Mouse (Mus musculus) ZHBTc4 (cell line): ENCODE data around the gene Vti1a.

Source experiments
- DNase-seq: peaks from one replicate; pipeline ENCODE4 v3.0.0-alpha.2; 2011; ENCODE audit warnings: low read depth, low spot score

Vti1a gene

GRCm38 (mm10) chr19:55520236-55520635 is 204.1 kb downstream of the Vti1a start:
- no peak for DNase-seq

GRCm38 (mm10) chr19:55523340-55523739 is 207.2 kb downstream of the Vti1a start:
- no peak for DNase-seq

- no peak for DNase-seq
Observed at GRCm38 (mm10) chr19:55524385-55524784, 208.3 kb downstream of the Vti1a start.

DNA sequence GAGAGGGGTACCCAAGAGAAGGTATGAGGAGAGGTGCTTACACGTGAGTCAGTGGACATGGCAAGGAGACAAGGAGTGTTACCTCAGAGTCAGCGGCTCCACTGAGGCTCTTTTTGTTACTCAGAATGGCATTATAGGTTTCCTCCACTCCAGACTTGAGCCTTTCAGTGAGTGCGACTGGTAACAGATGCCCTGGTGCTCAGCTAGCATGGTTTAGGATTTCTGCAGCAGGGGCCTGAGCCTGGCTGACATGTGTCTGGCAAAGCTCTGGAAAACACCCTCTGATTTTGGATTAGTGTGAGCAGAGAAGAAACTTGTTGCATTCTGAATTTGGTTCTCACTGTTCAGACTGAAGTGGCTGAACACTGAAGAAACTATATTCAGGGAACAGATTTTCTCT is 209.0 kb downstream of the Vti1a start:
- DNase-seq, result no peak

- no peak for DNase-seq
Observed at GRCm38 (mm10) chr19:55526717-55527235, 210.7 kb downstream of the Vti1a start.

DNA sequence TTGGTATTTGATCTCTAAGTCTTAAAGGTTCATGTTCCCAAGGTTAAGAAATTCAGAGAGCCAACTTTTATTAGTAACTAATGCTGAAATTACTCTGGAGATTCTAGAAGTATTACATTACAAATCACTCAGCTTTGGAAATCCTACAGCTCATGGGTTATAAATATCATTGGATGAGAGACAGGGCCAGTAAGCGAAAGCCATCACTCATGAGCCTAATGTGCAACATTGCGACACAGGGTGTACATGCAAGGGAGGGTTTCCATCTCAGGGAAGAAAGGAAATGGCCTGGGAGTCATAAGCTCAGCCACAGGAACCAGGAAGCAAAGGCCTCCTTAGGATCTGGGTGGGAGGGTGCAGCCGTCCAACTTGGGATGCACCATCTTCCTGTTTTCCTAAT is 213.9 kb downstream of the Vti1a start:
- DNase-seq, result no peak

DNA sequence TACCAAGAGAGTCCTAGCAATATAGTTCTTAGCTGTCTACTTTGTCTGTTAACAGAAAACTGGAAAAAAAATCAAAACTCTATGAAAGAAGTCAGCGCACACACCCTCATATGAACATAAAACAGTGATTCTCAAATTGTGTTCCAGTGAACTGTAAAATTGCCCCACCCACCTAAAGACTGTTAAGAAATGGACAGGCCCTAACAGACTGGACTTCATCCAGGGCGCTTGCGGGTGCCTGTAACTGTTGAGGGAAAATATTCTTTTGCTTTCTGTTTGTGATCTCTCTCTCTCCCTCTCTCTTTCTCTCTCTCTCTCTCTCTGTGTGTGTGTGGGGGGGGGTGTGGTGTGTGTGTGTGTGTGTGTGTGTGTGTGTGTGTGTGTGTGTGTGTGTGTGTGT is 216.6 kb downstream of the Vti1a start:
- DNase-seq, result no peak

GRCm38 (mm10) chr19:55536273-55536937 is 220.3 kb downstream of the Vti1a start:
- no peak for DNase-seq

DNA sequence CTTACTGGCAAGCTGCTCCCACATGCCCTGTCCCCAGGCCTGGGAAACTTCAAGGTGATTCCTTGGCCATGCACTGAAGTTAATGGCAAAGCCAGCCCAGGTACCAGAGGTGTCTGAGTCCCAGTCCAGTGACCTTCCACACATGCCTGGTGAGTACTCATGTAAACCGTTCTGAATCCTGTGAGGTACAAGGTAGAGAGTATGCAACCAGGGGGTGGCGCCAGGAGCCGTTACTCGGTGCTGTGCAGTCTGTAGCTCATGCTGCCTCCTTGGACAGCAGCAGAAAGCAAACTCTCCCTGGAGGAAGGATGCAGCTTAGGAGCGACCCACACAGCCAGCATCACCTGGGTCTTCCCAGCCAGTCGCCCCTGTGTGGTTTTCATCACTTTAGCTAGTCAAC is 221.6 kb downstream of the Vti1a start:
- DNase-seq, result peak; percentile 66

GRCm38 (mm10) chr19:55541641-55542040 is 225.5 kb downstream of the Vti1a start:
- no peak for DNase-seq

DNA sequence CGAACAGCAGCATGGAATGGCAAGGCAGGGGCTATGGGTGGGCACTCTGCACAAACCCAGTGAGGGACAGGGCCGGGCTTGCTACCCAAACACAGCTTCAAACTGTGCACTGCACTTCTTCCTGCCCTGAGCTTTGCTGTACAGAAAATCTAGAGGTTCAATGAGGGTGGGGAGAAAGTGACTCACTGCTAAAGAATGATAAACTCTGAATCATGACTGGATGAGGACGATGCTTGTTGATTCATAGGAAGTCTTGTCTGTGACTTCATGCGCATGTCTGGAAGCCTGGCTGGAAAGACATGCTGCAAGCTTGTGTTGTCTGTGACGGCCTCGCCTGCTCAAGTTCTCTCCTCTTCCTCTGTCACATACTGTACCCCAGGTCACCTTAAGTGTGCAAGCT is 226.4 kb downstream of the Vti1a start:
- DNase-seq, result peak; percentile 29

DNA sequence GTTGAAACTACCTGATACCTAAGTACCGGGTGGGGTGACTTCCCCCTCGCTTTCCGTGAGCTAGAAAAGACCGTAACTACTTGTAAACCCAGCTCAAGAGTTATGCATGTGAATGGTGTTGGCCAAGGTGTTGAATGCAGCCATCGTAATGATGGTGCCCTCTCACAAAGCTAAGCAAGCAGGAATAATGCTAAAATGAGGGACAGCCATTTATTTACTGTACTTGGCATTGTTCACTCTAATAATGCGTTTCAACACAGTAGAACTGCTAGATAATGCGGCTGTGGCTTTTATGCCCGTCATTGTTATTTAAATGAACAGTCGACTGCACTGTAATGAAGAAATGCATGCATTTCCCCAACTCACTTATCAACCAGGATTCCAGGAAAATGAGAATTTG is 227.1 kb downstream of the Vti1a start:
- peak; percentile 59 for DNase-seq

- no peak for DNase-seq
Observed at GRCm38 (mm10) chr19:55544498-55544897, 228.4 kb downstream of the Vti1a start.

GRCm38 (mm10) chr19:55545529-55545928 is 229.4 kb downstream of the Vti1a start:
- peak; percentile 95 for DNase-seq

GRCm38 (mm10) chr19:55546009-55546528 is 230.0 kb downstream of the Vti1a start:
- DNase-seq, result no peak

GRCm38 (mm10) chr19:55548206-55548605 is 232.1 kb downstream of the Vti1a start:
- DNase-seq, result no peak

- DNase-seq, result peak; percentile 50
Observed at GRCm38 (mm10) chr19:55548656-55549055, 232.6 kb downstream of the Vti1a start.

GRCm38 (mm10) chr19:55550176-55550575 is 234.1 kb downstream of the Vti1a start:
- DNase-seq, result no peak

GRCm38 (mm10) chr19:55552339-55552738 is 236.2 kb downstream of the Vti1a start:
- DNase-seq, result no peak

GRCm38 (mm10) chr19:55552861-55553260 is 236.8 kb downstream of the Vti1a start:
- DNase-seq, result no peak

DNA sequence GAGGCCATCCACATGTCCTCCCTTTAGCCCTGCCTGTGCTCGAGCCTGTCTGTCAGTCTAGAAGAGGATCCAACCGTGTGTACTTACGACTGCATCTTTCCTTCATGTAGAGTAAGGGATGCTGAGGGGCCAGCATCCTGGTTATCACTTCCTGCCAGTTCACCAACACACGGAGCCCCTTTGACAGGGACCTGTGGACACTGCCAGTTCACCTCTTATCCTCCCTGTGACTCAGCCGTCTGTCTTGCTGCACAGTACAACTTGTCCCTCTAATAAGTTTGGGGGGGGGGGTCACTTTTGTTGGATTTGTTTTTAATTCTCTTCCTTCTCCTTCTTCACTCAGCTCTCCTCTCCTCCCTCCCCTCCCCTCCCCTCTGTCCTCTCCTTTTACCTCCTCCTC is 238.2 kb downstream of the Vti1a start:
- no peak for DNase-seq

DNA sequence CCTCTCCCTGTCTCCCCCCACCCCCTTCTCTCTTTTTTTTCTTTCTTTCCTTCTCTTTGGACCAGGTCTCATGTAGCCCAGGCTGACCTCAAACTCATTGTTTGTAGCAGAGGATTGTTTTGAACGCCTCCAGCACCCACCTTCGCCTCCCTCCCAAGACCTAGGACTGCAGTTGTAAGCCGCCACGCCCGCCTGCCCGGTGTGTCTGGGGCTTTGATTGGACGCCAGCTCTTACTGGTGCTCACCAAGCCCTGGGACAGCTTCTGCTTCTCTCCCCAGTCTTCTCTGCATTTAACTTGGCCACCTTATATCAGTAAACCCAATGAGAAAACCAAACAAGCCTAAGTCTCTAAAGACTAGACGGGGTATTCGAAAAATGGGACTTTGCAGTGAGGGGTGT is 238.6 kb downstream of the Vti1a start:
- DNase-seq, result peak; percentile 49

DNA sequence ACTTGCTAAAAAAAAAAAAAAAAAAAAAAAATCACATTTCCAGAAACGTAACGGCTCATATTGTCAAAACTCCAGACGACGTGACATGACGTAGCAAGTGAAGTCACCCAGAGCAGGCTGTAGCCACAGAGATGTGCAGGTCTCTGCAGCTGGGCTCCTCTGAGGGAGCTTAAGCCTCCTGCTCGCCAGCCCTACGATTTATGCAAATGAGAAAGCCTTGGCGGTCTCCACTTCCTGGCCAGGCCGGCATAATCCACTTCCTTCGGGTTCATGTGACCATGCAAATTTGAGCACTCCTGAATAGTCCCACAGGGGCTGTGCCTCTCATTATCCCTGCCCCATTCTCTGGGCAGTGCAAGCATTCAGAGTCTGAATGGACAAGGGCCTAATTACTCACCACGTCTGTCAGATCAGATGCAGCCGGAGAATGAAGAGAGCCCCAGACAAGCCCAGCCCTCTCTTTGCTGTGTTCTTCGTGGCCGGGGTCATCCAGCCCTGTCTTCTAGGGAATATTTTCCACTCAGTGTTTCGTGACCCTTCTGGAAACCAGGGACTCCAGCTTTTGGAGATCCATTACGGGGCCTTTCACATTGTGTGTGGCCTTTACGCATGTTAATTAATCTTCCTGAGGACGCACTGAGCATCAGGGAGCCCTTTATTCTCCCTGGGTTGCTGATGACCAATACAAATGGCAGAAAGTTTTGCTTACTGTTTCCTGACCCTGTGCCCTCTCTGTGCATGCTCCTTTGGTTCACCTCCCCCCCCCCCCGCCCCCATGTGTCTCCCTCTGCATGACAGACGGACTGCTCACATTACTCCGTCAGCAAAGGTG is 240.3 kb downstream of the Vti1a start:
- peak; percentile 92 for DNase-seq
